20 mouse cellular contexts compared by ENCODE assay signal in the genomic region with DNA sequence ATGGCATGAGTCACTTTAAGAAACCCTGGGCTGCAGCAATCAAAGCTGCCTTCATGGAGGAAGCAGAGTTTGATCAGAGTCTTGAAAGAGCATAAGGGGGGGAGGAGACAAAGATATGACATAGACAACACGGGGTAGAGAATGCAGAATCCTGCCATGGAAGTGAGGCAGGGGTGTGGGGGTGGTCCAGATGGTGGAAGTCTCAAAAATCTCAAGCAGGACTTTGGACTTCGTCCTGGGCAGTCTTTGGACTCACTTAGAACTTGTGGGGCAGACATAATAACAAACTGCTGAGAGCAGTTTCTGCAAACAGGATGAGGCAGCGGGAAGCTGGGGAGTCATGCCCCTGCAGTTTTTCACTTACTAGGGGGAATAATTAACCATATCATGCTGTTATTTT.
"Had no signal": no experiment of that assay in that cellular context is flagged by ENCODE, and none has a peak within 500 bp of the region (broad histone marks: within the 10 kb centered on the region; RNA-seq: fewer than 3 reads in every experiment).

No protein-coding gene starts in this region.

- H3K9me3 ChIP-seq: intestine, embryonic 15.5 days; limb, embryonic 15.5 days; midbrain, embryonic 15.5 days; neural tube, embryonic 15.5 days; stomach, embryonic 15.5 days had no signal

- H3K36me3 ChIP-seq: intestine, embryonic 15.5 days; limb, embryonic 12.5 days; limb, embryonic 15.5 days; midbrain, embryonic 12.5 days; midbrain, embryonic 15.5 days; neural tube, embryonic 12.5 days; neural tube, embryonic 15.5 days; stomach, embryonic 15.5 days had no signal

- H3K27me3 ChIP-seq: intestine, embryonic 15.5 days; limb, embryonic 15.5 days; midbrain, embryonic 12.5 days; midbrain, embryonic 15.5 days; neural tube, embryonic 15.5 days; stomach, embryonic 15.5 days had no signal

- H3K4me3 ChIP-seq: intestine, embryonic 15.5 days; left cerebral cortex, adult 2 months; limb, embryonic 12.5 days; limb, embryonic 15.5 days; midbrain, embryonic 12.5 days; midbrain, embryonic 15.5 days; neural tube, embryonic 12.5 days; neural tube, embryonic 15.5 days; stomach, embryonic 15.5 days had no signal

- H3K4me1 ChIP-seq: intestine, embryonic 15.5 days; neural tube, embryonic 12.5 days; stomach, embryonic 15.5 days had no signal

- H3K4me2 ChIP-seq: intestine, embryonic 15.5 days; limb, embryonic 12.5 days; limb, embryonic 15.5 days; liver, embryonic 11.5 days; lung, embryonic 14.5 days; midbrain, embryonic 12.5 days; midbrain, embryonic 15.5 days; neural tube, embryonic 12.5 days; neural tube, embryonic 15.5 days; stomach, embryonic 15.5 days had no signal

- H3K9ac ChIP-seq: intestine, embryonic 15.5 days; limb, embryonic 12.5 days; limb, embryonic 15.5 days; liver, embryonic 14.5 days; liver, postnatal 0 days; lung, embryonic 14.5 days; midbrain, embryonic 12.5 days; midbrain, embryonic 15.5 days; neural tube, embryonic 12.5 days; neural tube, embryonic 15.5 days; stomach, embryonic 15.5 days had no signal

- DNase-seq: layer of hippocampus, postnatal 36 days; left cerebral cortex, postnatal 4 days; liver, postnatal 0 days; lung, embryonic 14.5 days; right cerebral cortex, postnatal 25 days; spleen, adult 18-20 months; thymus, postnatal 25 days had no signal

- H3K27ac ChIP-seq: intestine, embryonic 15.5 days; left cerebral cortex, adult 2 months; limb, embryonic 12.5 days; limb, embryonic 15.5 days; liver, embryonic 14.5 days; macrophage; midbrain, embryonic 12.5 days; midbrain, embryonic 15.5 days; neural tube, embryonic 12.5 days; neural tube, embryonic 15.5 days; stomach, embryonic 15.5 days had no signal

- ATAC-seq: intestine, embryonic 15.5 days; liver, postnatal 0 days; lung, postnatal 0 days; midbrain, embryonic 15.5 days had no signal
